Mouse (Mus musculus) intestine, embryonic 16.5 days (tissue): Measurements from ENCODE around the gene Tacstd2. TPM values are rescaled to one million over a fixed set of nuclear protein-coding genes. Genes with fewer than 3 reads are reported as not detected.

Experiments
- ATAC-seq: fragments of 200-750 bp; cut with Nextera tagmentation; 2 replicates; pipeline ENCODE4 v1.8.0; 2017; ENCODE audit warnings: moderate TSS enrichment, moderate library complexity
- H3K27ac ChIP-seq: fragments of 300-500 bp; sonication (generic); 2 replicates; pipeline ENCODE4 v1.5.1; 2014; ENCODE audit warnings: mild to moderate bottlenecking, low read length
- H3K27me3 ChIP-seq: fragments of 300-500 bp; sonication (generic); replicated peaks from 2 replicates; pipeline ENCODE4 v1.6.1; 2014; ENCODE audit warnings: low read length, control low read depth, mixed read lengths; ENCODE audit not compliant: control insufficient read depth, insufficient read depth
- H3K36me3 ChIP-seq: fragments of 300-500 bp; sonication (generic); 2 replicates; pipeline ENCODE4 v1.6.1; 2014; ENCODE audit warnings: low read length, control low read depth; ENCODE audit not compliant: control insufficient read depth, insufficient read depth
- H3K4me1 ChIP-seq: fragments of 300-500 bp; sonication (generic); 2 replicates; pipeline ENCODE4 v1.6.1; 2014; ENCODE audit warnings: low read length, control low read depth, mixed read lengths; ENCODE audit not compliant: control insufficient read depth, insufficient read depth
- H3K4me2 ChIP-seq: fragments of 300-500 bp; sonication (generic); 2 replicates; pipeline ENCODE4 v1.6.1; 2014; ENCODE audit warnings: low read depth, low read length, control low read depth
- H3K4me3 ChIP-seq: fragments of 300-500 bp; sonication (generic); 2 replicates; pipeline ENCODE4 v1.5.1; 2014; ENCODE audit warnings: mild to moderate bottlenecking, low read length
- H3K9ac ChIP-seq: fragments of 300-500 bp; sonication (generic); 2 replicates; pipeline ENCODE4 v1.6.1; 2014; ENCODE audit warnings: low read depth, low read length
- H3K9me3 ChIP-seq: fragments of 300-500 bp; sonication (generic); 2 replicates; pipeline ENCODE4 v1.6.1; 2016; ENCODE audit warnings: low read length, control low read depth; ENCODE audit not compliant: control insufficient read depth
- WGBS: fragments of 180-500 bp; shearing (Covaris S2); extraction: QIAGEN DNeasy Blood & Tissue Kit; methylation state at CpG from one replicate; pipeline ENCODE4 v1.1.7; 2014; 5-methylcytosine and 5-hydroxymethylcytosine counted together
- polyA plus RNA-seq: library from polyadenylated mRNA; unstranded; fragments of >200 nt; fragmentation: Nextera tagmentation; extraction: Ambion mirVana; gene quantifications from 2 replicates; pipeline ENCODE4 v1.2.1, GENCODE M21; 2015

The Tacstd2 gene
- 4.6 and 6.3 TPM in 2 replicates for polyA plus RNA-seq

DNA sequence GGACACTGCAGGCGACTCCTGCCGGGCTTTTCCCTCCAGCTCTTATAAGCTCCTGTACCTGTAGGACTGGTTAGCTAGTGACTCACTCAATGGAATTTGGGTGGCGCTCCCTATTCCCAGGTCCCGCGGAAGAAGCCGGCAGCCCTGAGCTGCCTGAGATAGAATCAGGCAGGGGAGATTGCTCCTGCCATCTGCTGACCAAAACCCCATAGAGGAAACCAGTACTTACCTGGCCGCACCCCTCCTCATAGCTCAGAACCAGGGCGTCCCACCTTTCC is at the start of gene Tacstd2:
TSS of gene Tacstd2 (minus strand) at position 20 of the 278 bp plus-strand sequence.
- peak; percentile 58 for ATAC-seq
- Histone ChIP-seq H3K4me3 (peak within 1 kb of the TSS; percentile 47), H3K27me3 (peaks cover 38% of the 10 kb centered on the region), H3K9ac (peak within 1 kb of the TSS; percentile 37; the same call in 1 of the 2 replicates), H3K4me2 (peak within 1 kb of the TSS; percentile 78), H3K27ac (no peak within 1 kb of the TSS), H3K4me1 (peaks cover 12% of the 10 kb centered on the region), H3K36me3 (no peaks in the 10 kb centered on the region), H3K9me3 (no peaks in the 10 kb centered on the region)
- 4% methylated on average over 8 of the region's 8 CpGs for WGBS

DNA sequence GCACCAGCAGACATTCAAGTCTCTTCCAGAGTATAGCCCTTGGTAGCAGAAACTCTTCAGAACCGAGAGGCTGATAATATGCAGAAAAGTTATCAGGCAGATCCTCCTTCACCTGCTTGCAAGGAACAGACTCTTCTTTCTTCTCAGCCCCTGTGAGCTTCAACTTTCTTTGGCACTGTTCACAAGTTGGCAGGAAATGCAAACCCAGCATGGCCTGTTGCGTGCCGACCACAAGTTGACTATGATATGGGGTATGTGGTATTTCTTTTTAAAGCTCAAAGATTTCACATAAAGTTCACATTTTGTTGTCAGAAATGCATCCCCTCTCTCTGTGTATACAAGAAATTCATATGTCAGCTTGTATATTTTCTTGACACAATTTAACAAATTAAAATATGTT is 30.7 kb upstream of the Tacstd2 start:
- WGBS = 80% methylated on average over 3 of the region's 3 CpGs
- Histone ChIP-seq H3K4me3 (no peak overlapping the region), H3K4me1 (no peaks in the 10 kb centered on the region), H3K9ac (no peak overlapping the region), H3K4me2 (no peak overlapping the region), H3K27ac (no peak overlapping the region), H3K27me3 (no peaks in the 10 kb centered on the region), H3K9me3 (no peaks in the 10 kb centered on the region), H3K36me3 (no peaks in the 10 kb centered on the region)
- no peak for ATAC-seq

DNA sequence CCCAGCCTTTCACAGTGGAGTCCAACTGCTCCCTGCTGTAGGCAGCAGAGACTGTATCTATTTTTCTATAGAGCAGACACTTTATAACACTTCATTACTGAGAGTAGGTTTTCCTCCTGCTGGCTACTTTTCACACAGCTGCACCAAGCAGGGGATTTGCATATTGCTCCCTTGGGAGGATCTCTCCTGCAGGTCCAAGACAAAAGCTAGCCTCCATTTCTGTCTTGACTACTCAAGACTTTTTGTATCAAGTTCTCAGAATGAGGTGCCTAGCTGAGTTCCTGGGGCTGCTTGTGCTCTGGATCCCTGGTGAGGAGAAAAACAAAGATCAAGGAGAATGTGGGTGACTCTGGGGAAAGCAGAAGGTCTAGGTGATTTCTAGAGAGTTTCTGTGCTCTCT is 19.8 kb upstream of the Tacstd2 start:
- Histone ChIP-seq H3K4me3 (no peak overlapping the region), H3K27ac (no peak overlapping the region), H3K4me1 (no peaks in the 10 kb centered on the region), H3K9ac (no peak overlapping the region), H3K36me3 (no peaks in the 10 kb centered on the region), H3K4me2 (no peak overlapping the region), H3K27me3 (no peaks in the 10 kb centered on the region), H3K9me3 (no peaks in the 10 kb centered on the region)
- ATAC-seq = no peak

- Histone ChIP-seq H3K27me3 (no peaks in the 10 kb centered on the region), H3K4me2 (no peak overlapping the region), H3K4me3 (no peak overlapping the region), H3K9ac (no peak overlapping the region), H3K36me3 (no peaks in the 10 kb centered on the region), H3K27ac (no peak overlapping the region), H3K9me3 (no peaks in the 10 kb centered on the region), H3K4me1 (no peaks in the 10 kb centered on the region)
- 18% methylated on average over 1 of the region's 1 CpGs for WGBS
- no peak for ATAC-seq
Measured at GRCm38 (mm10) chr6:67549550-67549949, 14.0 kb upstream of the Tacstd2 start.

GRCm38 (mm10) chr6:67535005-67535776 is 405 bp downstream of the Tacstd2 start:
- Histone ChIP-seq H3K36me3 (no peaks in the 10 kb centered on the region), H3K4me2 (peak overlapping the region; percentile 78), H3K9me3 (no peaks in the 10 kb centered on the region), H3K27ac (no peak overlapping the region), H3K4me3 (peak overlapping the region; percentile 47), H3K4me1 (peaks cover 12% of the 10 kb centered on the region), H3K27me3 (peaks cover 38% of the 10 kb centered on the region), H3K9ac (peak overlapping the region; percentile 37; the same call in 1 of the 2 replicates)
- WGBS = under 1% methylated on average over 62 of the region's 62 CpGs
- peak; percentile 36 for ATAC-seq

DNA sequence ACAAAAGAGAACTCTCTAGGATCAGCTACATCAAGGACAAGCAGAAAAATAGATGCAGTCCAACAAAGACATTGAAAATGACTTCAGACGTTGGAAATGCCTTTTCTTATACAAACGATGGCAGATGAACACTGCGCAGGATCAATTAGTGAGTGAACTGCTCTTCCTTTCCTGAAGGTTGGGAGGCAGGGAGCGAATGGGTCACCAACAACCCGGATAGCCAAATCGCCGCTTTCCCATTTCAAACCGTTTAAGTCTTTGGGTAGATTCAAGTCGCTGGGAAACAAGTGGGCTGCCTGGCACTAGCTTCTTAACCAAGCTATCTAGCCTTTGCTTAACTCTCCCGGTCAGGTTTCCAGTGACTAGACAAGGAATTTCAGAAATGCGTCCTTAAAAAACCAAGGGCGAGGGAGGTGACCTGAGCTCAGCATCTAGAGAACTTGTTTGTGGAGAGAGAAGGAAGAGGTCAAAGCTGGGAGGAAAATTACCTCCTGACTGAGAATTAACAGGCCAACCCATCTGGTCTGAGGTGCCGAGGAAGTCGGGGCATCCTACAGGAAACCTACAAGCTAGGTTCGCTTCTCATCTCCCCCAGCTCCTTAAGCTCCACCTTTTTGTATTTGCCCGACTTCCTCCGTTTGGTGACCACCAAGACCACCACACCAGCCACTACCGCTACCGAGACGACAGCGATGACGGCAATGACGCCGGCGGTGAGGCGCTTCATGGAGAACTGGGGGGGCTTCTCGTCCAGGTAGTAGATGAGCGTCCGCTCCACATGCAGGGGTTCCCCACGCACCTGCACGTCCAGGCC is 1.2 kb downstream of the Tacstd2 start:
- Histone ChIP-seq H3K9me3 (no peaks in the 10 kb centered on the region), H3K27me3 (peaks cover 38% of the 10 kb centered on the region), H3K4me2 (peak overlapping the region; percentile 78), H3K4me3 (peak overlapping the region; percentile 47), H3K4me1 (peaks cover 12% of the 10 kb centered on the region), H3K36me3 (no peaks in the 10 kb centered on the region), H3K27ac (no peak overlapping the region), H3K9ac (no peak overlapping the region)
- no peak for ATAC-seq
- WGBS = 8% methylated on average over 31 of the region's 31 CpGs

DNA sequence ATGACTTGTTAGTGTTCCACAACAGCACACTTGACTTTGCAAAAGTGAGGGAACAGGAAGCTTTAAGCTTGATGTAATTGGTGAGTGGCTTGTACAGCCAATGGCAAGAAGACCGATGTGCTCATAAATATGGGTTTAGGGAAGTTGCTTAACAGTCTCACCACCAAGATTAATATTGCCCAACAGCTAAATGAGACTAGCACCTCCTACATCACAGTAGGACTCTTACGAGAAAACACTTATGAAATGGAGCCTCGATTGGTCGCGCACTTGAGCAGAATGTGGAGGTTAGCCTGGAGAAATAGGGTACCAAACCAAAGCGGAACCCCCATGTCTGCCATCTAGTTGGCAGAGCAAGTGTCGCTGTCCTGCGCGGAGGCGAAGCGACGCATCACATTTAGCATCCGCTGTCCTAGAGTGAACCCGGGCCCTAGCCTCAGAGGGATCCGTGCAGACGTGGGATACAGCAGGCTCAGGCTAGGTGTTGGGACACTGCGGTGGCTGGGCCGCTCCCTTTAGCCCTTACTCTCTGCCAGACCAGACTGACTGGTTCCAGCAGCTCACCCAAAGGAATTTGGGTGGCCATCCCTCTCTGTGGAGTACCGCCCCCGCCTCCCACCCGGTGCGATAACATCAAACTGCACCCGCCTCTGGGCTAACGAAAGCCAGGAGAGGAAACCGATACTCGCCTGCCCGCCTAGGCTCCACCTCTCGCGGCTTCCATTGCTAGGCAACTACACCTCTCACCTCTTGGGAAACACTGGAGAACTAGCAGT is 2.7 kb downstream of the Tacstd2 start:
- Histone ChIP-seq H3K36me3 (no peaks in the 10 kb centered on the region), H3K4me3 (no peak overlapping the region), H3K4me1 (peaks cover 12% of the 10 kb centered on the region), H3K27me3 (peaks cover 38% of the 10 kb centered on the region), H3K4me2 (peak overlapping the region; percentile 29), H3K9me3 (no peaks in the 10 kb centered on the region), H3K27ac (no peak overlapping the region), H3K9ac (no peak overlapping the region; the same call in 1 of the 2 replicates)
- 9% methylated on average over 29 of the region's 29 CpGs for WGBS
- peak; percentile 75 for ATAC-seq

DNA sequence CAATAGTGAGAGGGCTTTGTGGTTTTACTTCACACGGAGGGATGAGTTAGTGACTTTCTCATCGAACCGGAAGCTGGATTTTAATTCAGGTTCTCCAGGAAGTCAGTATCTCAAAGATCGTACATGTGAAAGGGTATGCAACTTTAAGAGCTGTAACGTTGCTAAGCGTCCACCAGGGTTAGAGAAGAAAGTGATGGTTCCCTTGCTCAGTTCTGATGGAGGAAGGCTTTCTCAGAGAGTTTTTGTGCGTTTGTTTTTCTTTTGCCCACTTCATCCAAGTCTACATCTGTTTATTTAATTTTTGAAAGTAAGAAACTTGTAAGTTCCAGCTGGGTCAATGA is 3.8 kb downstream of the Tacstd2 start:
- Histone ChIP-seq H3K27me3 (peaks cover 37% of the 10 kb centered on the region), H3K9ac (no peak overlapping the region), H3K27ac (no peak overlapping the region), H3K9me3 (no peaks in the 10 kb centered on the region), H3K4me2 (no peak overlapping the region), H3K4me3 (no peak overlapping the region), H3K4me1 (peaks cover 12% of the 10 kb centered on the region), H3K36me3 (no peaks in the 10 kb centered on the region)
- ATAC-seq = no peak
- 60% methylated on average over 7 of the region's 7 CpGs for WGBS
